Mouse (Mus musculus) MN1 (cell line): ENCODE results near the gene Slc22a12.

Source experiments
- DNase-seq: peaks from one replicate; pipeline ENCODE4 v3.0.0-alpha.2; 2016; ENCODE audit warnings: low spot score

The Slc22a12 gene

GRCm38 (mm10) chr19:6540191-6540590, 2.6 kb downstream of the Slc22a12 start:
- DNase-seq: no peak

- DNase-seq: no peak
These were observed 3.2 kb downstream of the Slc22a12 start for GRCm38 (mm10) chr19:6539592-6539991.

- no peak for DNase-seq
These were observed 4.3 kb downstream of the Slc22a12 start for GRCm38 (mm10) chr19:6538546-6538945.

GRCm38 (mm10) chr19:6537526-6537925, 5.3 kb downstream of the Slc22a12 start:
- no peak for DNase-seq

- DNase-seq: no peak
These were observed 6.1 kb downstream of the Slc22a12 start for GRCm38 (mm10) chr19:6536696-6537095.

- DNase-seq: no peak
These were observed 6.6 kb downstream of the Slc22a12 start for GRCm38 (mm10) chr19:6536201-6536600.

GRCm38 (mm10) chr19:6534118-6534415, 8.8 kb downstream of the Slc22a12 start:
- DNase-seq: no peak

GRCm38 (mm10) chr19:6533290-6534117, 9.3 kb downstream of the Slc22a12 start:
- no peak for DNase-seq

- DNase-seq: no peak
These were observed 10.2 kb downstream of the Slc22a12 start for GRCm38 (mm10) chr19:6532656-6533055.

GRCm38 (mm10) chr19:6531832-6532471, 10.9 kb downstream of the Slc22a12 start:
- no peak for DNase-seq

- DNase-seq: no peak
These were observed 11.7 kb downstream of the Slc22a12 start for GRCm38 (mm10) chr19:6531011-6531631.

- no peak for DNase-seq
These were observed 12.5 kb downstream of the Slc22a12 start for GRCm38 (mm10) chr19:6530359-6530758.

- DNase-seq: no peak
These were observed 13.4 kb downstream of the Slc22a12 start for GRCm38 (mm10) chr19:6529265-6529985.

GRCm38 (mm10) chr19:6527839-6528531, 14.8 kb downstream of the Slc22a12 start:
- DNase-seq: no peak

- DNase-seq: no peak
These were observed 15.4 kb downstream of the Slc22a12 start for GRCm38 (mm10) chr19:6527439-6527838.

- no peak for DNase-seq
These were observed 16.8 kb downstream of the Slc22a12 start for GRCm38 (mm10) chr19:6526010-6526409.

GRCm38 (mm10) chr19:6525023-6525422, 17.8 kb downstream of the Slc22a12 start:
- no peak for DNase-seq

- no peak for DNase-seq
These were observed 20.5 kb downstream of the Slc22a12 start for GRCm38 (mm10) chr19:6522289-6522688.

- no peak for DNase-seq
These were observed 21.2 kb downstream of the Slc22a12 start for GRCm38 (mm10) chr19:6521630-6522029.

GRCm38 (mm10) chr19:6519483-6519882, 23.3 kb downstream of the Slc22a12 start:
- DNase-seq: no peak

GRCm38 (mm10) chr19:6518601-6519000, 24.2 kb downstream of the Slc22a12 start:
- no peak for DNase-seq

- peak; percentile 39 for DNase-seq
These were observed 26.7 kb downstream of the Slc22a12 start for GRCm38 (mm10) chr19:6516153-6516552.
